Mouse (Mus musculus) heart, postnatal 10 days (tissue): Measurements from ENCODE around the gene Cxcl16. TPM values are rescaled to one million over a fixed set of nuclear protein-coding genes. Genes with fewer than 3 reads are reported as not detected.
"Not testable (repeated sequence)": the region's sequence is repeated elsewhere in the genome, so short reads cannot be mapped to it uniquely, and the experiment has no call there.

Experiments used
- DNase-seq, 2 experiments: peaks; one replicate each; pipeline ENCODE4 v3.0.0; 2021
- intact Hi-C: fragments of 180-260 bp; cut with DNase I; formaldehyde crosslinking; loops from one replicate; pipeline ENCODE4 v1.15.1; 2025
- total RNA-seq, 2 experiments: library from RNA; stranded (reverse); gene quantifications; 2 replicates each; pipeline ENCODE4 v1.2.3; 2021

The Cxcl16 gene
- 1 to 10 TPM; 7.2 to 7.7 TPM for total RNA-seq

DNA sequence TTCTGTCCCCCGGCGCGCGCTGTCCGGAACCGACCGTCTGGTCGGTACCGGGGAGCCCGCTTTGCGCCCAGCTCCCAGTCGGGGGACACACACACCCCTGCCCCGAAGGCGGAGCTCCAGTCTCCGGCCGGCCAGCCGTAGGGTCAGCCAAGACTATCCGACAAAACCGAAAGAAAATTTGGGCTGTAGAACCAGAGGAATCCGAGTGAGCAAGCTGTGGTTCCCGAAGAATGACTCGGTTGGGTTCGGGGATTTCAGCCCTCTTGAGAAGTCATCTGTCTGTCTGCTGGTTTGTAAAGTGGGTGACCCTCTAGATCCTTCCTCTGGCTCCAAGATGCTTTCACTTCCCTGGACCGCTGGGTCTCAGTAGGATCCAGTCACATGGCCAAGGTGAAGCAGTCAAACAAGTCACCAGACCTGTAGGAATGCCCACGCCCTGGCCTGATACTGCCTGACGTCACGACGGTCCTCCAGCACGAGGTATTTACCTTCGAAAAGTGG lies at the start of gene Cxcl16:
TSS of gene Cxcl16 (minus strand) at position 384 of the 501 bp plus-strand sequence.
- peak; percentile 62 to 66 for DNase-seq
- intact Hi-C loops: no loop called here

DNA sequence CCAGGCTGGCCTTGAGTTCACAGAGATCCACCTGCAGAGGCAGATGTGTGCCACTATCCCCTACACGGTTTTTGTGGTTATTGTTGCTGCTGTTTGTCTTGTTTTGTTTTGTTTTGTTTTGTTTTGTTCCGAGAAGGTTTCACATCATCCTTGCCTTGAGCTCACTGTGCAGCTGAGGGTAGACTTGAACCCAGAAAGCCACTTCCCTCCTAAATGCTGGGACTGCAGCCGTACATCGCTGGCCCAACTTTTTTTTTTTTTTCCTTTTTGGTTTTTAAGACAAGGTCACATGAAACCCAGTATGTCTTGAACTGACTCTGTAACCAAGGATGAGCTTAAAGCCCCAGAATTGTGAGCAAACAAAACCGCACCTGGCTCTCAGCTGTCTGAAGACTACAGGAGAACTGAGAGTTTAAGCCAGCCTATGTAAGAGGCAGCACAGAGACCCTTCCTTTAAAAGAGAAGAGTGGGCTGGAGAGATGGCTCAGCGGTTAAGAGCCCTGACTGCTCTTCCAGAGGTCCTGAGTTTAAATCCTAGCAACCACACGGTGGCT lies 47.3 kb upstream of the Cxcl16 start:
- intact Hi-C loops: loop anchor here (1.0 to 2.0 kb wide), 3 partner anchors 55 to 92 kb away; partner anchors contain the start of gene Arrb2
- no peak for DNase-seq

DNA sequence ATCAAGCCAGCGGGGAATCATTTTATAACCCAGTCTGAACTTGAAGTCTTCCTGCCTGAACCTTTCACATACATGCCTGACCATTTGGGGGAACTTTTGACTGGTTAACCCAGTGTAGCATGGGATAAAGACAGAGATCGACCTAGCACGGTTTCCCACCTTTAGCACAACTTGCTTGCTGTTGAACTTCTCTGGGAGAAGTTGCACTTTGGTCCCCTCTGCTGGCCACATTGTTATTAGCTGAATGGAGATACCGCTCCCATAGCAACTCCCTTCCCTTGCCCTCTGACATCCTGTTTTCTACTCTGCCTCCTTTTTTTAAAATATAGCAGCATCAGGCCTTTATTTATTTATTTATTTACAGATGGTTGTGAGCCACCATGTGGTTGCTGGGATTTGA lies 46.6 kb upstream of the Cxcl16 start:
- peak; percentile 87 to 91 for DNase-seq
- intact Hi-C loops: loop anchor here (1.0 to 2.0 kb wide), 2 partner anchors 54 to 92 kb away; no protein-coding TSS in a partner anchor

DNA sequence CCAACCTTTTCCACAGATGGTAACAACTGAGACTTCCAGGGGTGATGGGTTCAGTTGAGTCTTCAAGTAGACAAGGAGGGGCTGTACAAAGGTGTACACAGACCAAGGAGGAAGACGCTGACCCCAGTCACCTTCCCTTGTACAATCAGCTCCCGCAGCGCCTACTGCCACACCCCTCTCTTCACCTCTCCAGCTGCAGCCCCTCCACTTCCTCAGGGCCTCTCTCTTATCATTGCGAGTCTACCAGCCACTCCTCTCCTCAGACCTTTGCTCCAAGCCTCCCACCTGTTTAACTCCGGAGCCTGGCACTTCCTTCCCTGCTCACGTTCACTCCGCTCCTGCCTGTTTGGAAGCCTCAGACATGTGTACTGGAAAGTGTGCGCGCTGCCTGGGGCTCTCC lies 45.2 kb upstream of the Cxcl16 start, which contains the start of gene Tm4sf5:
TSS of gene Tm4sf5 (plus strand) at position 275 of the 400 bp plus-strand sequence.
- DNase-seq: no peak
- intact Hi-C loops: no loop called here

DNA sequence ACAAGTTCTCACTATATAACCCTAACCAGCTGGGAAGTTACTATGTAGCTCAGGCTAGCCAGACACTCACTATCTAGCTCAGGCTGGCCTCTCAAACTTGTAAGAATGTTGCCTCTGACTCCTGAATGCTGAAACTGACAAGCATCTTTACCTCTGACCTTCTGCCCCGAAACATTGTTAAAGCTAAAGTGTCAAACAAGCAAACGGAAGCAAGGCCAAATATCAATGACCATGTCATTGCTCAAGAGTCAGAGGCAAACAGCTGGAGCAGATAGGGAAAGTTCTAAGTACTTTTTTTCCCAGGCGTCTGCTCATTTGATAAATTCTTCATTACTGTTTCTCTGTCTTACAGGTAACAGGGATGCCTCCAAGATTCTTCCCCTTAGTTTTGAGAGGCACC lies 42.2 kb upstream of the Cxcl16 start:
- intact Hi-C loops: no loop called here
- DNase-seq: no peak

DNA sequence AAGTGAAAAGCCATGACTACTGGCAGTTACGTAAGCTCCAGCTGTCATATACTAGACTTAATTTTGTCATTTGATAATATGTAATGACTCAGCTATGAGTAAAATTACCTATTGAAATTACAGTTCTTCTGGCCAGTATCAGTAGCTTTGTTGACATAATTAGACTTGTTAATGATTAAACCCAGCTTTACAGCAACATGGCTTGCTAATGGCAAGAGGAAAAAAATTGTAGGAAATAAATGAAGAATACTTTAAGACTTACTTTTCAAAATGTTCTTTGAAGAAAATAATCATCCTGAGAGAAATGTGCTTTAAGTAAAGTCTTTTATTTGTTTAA lies 40.7 kb upstream of the Cxcl16 start:
- intact Hi-C loops: no loop called here
- DNase-seq: no peak

DNA sequence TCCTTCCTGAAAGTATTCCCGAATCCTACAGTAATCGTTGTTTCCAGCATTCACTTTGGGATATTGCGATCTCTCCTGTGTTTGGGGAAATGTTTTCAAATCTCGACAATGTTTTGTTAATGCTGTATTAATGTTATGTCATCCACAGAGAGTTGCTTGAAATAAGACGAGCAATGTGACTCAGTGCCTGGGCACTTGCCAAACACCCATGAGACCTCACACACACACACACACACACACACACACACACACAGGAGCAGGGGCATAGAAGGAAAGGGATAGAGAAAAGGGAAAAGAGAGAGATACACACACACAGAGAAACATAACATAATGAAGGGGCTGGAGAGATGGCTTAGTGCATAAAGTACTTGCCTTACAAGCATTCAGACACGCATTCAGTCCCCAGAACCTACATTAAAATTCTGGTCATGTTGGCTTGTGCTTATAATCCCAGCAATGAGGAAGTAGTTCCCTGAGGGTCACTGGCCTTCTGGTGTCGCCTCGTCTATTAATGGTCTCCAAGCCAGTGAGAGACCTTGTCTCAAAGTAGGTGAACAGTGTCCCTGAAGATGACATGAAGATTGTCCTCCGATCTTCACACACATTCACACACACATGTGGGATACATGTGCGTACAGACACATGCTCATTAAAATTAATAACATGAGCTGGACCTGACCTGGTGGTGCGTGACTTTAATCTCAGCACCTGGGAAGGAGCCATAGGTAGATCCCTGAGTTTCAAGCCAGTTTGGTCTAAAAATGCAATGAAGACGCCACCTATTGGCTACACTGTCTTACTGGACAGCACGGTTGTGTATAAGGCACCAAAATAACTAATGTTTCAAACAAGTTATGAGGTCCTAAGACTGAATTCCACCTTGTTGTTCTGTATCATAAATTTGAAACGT lies 40.0 kb upstream of the Cxcl16 start:
- intact Hi-C loops: no loop called here
- DNase-seq: no peak

DNA sequence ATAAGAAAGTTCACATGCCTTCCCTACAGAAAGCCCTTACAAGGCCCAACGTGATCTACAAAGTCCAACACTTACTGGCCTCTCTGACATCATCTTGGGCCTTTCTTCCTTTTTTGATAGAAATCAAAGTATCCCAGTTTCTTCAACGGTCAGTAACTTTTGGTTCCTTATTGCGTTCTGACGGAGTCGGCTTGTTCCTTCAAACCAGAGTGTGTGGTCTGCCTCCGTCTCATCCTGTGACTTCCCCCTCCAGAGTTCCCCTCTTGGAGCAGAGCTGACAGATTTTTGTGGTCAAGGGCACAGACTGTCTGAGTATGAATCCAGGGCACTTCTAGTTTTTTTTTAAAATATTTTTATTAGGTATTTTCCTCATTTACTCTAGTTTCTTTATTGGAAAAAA lies 29.9 kb upstream of the Cxcl16 start:
- DNase-seq: no peak
- intact Hi-C loops: no loop called here

DNA sequence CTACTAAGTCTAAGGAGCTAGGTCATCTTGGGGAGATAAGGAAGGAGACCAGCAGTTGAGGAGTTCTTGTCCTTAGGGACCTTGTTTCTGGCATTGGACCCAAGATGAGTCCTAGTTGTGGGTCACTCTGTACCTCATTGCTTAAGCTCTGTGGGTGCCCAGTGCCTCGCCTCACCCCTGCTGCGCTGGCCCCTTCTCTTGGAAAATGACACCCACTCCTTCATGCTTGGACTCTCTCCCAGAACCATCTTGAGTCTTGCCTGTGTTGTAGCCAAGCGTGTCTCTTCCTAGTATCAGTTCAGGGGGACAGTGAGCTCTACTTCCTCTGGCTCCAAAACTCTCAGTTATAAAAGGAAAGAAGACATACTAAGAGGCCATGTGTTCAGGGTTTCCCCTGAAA lies 29.4 kb upstream of the Cxcl16 start:
- intact Hi-C loops: no loop called here
- DNase-seq: peak in 1 of 2 experiments; percentile 33

DNA sequence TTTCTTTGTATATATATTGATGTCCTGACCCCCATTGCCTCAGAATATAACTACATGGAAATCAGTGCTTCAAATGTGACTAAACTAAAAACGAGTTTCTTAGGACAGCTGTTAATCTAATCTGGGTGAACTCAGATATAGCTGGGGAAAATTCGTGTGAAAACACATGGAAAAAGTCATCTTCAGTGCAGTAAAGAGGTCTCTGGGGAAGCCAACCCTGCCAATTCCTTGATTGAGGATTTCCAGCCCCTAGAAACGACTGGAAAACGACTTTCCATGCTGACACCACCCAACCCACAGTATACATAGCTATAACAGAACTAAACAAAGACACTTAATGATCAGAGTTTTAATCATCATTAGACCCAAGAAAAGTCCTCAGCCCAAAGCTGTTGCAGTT lies 28.0 kb upstream of the Cxcl16 start:
- peak; percentile 57 to 66 for DNase-seq
- intact Hi-C loops: no loop called here

DNA sequence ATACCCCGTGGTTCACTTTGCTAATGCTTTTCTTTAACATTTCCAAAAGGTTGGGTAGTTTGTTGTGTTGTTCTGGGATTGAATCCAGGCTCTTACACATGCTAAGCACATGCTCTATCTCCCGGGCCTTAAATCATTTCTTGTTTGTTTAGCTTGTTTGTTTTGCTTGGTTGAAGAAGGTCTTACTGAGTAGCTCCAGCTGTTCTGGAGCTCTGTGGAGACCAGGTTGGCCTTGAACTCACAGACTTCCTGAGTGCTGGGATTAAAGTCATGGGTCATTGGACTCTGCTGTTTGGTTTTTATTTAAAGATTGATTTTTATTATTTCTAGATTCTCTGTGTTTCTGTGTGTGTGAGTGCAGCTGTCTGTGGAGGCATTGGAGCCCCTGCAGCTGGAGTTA lies 25.7 kb upstream of the Cxcl16 start:
- intact Hi-C loops: no loop called here
- DNase-seq: no peak

DNA sequence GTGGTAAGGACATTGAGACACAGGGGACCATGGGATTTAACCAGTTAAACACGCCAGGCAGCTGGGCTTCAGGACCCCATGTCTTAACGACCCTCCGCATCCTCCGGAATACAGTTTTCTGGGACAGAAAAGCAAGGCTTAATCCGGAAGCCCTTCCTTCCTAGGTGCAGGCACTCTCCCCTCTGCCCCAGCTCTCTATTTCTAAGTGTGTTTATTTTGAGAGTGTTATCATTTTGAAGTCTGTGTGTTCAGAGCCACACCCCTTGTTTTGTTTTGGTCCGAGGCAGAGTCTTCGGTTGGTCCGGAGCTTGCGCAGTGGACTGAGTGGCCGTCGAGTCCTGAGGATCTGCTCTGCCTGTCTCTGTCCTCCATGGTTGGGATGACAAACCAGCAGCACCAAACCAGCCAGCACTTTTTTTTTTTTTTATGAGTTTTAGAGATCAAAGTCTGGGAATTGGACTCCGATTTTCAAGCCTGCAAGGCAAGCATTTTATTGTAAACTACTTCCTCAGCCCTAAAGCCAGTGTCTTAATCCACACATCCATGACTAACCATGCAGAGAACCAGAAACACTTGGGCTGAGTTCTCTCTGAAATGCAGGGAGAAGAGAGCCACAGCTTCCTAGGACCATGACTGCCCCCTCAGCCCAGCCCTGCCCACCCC lies 15.2 kb upstream of the Cxcl16 start:
- DNase-seq: no peak
- intact Hi-C loops: no loop called here

DNA sequence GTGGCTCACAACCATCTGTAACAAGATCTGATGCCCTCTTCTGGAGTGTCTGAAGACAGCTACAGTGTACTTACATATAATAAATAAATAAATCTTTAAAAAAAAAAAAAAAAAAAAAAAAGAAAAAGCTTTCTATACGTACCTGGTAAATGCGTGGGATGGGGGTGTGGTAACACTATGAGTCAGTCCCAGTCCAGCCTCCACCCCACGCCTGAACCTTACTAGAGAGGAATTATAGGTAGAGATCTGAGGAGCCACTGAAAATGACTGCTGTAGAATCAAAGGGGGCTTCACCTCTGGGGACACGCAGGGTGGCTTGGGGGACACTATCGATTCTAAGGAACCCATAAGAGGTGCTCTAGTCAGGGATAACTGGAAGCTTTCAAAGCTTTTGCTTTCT lies 13.5 kb upstream of the Cxcl16 start:
- DNase-seq, intact Hi-C loops: not testable (repeated sequence)

DNA sequence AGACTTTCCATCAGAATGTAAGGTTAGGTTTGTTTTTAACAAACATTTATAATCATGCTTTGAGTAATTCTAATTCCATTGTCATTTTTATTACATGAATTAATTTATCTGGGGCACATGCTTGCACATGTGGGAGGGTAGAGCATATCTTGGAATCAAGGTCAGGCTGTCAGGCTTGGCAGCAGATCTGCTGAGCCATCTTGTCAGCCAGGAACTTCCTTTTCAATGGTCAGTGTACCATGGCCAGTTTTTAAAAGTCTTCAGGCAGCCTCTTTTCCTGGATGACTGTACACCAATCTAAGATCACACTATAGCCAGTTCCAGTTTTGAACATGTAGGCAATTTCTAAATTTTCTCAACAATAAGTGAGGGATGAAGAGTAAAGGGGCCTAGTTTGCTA lies 12.9 kb upstream of the Cxcl16 start:
- intact Hi-C loops: no loop called here
- no peak for DNase-seq

DNA sequence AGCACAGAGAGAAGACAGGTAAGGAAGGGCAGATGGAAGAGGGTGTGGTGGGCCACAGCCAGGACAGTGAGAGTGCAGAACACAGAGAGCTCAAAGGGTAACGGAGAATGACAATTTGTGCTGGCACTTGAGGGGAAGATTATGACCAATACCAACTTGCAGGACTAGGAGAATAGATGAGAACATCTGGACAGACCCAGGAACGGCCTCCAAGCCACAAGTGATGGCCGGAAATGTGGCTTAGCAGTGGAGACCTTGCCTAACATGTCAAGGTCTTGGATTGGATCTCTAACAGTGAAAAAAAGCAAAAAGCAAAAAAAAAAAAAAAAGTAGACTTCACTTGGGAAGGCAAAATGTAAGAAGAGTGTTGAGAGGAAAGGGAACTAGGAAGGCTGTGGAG lies 10.0 kb upstream of the Cxcl16 start:
- intact Hi-C loops: no loop called here
- DNase-seq: no peak

DNA sequence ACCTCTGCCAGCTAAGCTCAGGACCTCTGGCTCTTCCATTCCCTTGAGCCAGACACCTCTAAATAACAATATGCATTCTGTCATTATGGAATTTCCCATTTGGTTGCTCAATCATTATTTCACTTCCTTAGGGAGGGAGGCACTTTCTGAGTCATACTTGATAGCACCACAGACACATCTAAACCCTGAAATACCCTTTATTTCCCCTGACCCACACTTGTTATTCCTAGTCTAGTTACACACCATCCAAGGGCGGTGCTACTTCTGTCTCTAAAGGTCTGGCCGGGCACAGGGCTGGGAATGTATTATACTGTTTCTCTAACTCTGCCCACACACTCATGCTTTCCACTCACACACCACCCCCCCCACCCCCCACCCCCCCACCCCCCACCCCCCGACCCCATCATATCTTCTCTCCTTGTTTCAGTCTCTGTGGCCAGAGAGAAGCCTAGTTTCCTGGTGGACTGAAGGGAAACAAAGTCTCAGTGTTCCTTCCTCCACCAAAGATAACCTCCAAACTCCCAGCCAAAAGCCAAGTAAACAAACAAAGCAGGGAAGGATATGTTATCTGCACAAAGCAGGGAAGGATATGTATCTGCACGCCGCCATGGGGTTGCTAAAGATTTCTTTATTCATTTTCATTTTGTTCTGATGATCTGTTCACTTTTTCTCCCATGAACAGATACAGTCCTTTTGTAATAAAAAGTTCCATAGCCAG lies 8.3 kb upstream of the Cxcl16 start:
- intact Hi-C loops: no loop called here
- DNase-seq: no peak

DNA sequence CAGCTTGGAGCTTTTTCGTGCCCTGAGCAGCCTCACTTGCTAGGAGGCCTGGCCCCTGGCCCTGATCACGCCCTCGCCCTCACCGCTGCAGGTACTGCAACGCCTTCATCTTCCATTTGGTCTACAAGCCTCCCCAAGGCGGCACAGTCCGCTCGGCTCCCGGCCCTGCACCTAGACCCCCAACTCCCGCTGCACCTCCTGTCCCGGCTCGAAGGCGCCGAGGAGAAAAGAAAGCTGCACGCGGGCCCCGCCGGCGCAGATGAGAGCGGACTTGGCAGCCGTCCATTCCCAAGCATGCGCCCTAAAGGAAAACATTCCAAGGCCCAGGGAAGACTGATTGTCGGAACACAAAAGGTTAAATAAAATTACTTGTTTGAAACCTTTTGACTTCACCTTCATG lies 6.0 kb upstream of the Cxcl16 start:
- intact Hi-C loops: no loop called here
- peak; percentile 44 to 46 for DNase-seq

DNA sequence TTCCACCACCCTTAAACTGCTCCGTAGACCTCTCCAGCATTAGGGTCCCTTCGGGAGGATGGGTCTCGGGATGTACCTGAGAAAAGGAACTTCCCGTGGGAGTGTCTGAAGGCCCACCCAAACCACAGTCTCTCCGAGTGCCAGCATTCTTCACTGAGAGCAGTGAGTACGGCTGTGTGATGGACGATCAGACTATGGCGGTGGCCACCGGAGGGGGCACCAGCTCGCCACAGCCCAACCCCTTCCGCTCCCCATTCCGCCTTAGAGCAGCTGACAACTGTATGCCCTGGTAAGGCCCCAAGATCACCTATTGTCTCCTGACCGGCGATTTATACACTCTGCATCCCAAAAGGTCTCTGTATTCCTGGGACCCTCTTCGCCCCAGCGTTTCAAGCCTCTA lies 5.4 kb upstream of the Cxcl16 start:
- DNase-seq: no peak
- intact Hi-C loops: no loop called here

DNA sequence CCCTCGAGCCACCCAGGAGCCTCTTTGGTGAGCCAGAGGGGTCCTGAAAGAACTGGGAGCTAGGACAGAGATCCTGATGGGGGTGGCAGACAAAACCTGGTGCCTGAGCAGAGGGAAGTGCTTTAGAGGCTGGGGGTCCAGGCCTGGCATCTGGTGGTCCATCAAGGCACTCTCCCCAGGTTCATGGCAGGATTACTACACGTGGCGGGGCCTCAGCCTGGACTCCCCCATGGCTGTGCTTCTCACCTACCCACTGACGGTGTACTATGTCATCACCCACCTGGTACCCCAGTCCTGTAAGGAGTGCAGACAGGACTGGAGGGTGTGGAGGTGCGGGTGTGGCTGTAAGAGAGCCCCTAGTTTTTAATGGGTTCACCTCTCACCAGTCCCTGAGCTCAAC lies 4.2 kb upstream of the Cxcl16 start:
- intact Hi-C loops: no loop called here

DNA sequence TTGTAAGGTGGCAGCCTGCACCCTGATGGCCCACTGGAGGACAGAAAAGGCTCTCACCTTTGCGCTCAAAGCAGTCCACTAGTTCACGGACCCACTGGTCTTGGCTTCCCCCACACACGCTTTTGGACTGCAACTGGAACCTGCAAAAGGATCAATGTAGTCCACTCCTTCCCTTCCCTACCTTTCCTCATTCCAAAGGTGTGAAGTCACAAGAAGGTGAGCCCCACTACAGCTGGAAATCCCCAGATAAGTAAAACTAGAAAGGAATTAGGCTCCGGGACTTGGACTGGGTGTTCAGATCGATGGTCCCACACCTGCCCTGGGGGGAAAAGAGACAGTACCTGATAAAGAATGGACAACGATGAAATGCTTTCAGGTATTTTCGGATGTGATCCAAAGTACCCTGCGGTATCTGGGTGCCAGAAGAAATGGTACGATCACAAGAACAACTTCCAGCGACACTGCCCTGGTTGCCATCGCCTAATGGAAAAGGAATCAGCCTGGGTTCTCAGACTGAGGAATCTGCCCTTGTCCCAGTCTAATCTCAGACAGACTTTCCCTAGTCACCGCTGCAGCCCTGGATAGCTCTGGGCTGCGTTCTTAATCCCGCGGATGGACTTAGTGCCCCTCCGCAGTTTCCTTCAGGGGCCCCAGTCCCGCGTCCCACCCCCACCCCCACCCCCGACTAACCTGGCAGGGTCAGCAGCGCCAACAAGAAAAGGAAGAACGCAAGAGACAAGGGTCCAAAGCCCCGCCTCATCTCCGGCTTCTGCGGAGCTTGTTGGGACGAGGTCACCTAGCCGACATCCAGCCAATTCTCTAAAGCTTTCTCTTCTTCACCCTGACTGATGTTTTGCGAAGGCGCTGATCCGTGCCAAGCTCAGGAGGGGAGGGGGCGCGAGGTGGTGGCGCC lies 840 bp downstream of the Cxcl16 start, which contains the start of gene Zmynd15:
TSS of gene Zmynd15 (plus strand) at position 746 of the 913 bp plus-strand sequence.
- no peak for DNase-seq
- intact Hi-C loops: no loop called here

More for the DNA sequence above, 4.2 kb upstream of the Cxcl16 start:
- no peak for DNase-seq
